Mouse (Mus musculus): Measurements from ENCODE around the gene Slc43a1. TPM values are rescaled to one million over a fixed set of nuclear protein-coding genes. Genes with fewer than 3 reads are reported as not detected.

Slc43a1 gene
- total RNA-seq, 2 experiments from 2014 or later = 487 to 794 TPM

DNA sequence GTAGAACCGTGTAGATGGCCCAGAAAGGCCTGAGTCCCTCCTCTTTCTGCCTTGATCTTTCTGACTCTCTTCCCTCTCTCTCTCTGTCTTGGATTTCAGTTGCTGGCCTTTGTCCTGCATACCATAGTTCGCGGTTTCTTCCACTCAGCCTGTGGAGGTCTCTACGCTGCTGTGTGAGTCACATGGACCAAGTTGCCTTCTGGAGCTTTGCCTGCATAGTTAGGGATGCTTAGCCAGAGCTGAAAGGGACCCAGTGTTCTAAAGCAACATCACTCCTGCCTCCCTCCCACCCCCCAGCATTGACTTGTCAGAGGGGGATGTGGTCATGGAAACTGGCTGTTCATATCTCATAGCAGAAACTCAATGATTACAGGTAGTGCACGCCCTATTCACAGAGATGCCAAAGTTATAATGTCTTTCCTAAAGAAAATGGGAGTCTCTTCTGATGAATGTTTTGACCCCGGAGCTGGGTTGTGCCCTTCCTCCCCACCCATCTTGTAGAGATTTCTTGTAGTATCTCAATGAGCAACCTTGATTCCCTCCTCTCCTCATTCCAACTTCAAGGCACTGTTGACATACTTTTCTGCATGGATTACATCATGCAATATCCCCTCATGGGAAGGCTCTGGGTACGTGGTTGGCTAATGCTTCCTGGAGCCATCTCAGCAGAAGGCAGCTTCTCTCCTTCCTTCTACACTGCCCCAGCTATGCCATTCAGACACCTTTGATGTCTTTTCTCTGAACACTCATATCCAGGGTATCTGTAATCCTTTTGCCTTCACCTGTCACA is 21.5 kb downstream of the Slc43a1 start:
- ATAC-seq (replicated peaks; ENCODE audit: low FRiP score, poor library complexity, severe bottlenecking) = no peak

DNA sequence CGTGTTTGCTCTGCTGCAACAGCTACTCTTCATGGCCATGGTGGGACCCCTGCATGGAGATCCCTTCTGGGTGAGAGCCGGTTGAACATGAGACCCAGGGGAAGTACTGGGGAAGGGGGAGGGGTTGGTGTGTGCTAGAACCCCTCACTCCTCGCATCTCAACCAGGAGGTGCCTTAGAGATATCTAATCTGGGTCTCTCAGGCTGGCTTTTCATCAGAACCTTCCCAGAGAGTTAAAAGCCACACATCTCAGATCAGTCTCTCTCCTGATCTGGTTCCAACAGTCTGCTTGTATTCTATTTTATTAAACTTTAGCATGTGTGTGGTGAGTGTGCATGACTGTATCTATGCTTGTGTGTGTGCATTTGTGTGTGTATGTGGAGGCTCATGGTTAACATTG is 22.8 kb downstream of the Slc43a1 start:
- no peak for ATAC-seq (replicated peaks; ENCODE audit: low FRiP score, poor library complexity, severe bottlenecking)

DNA sequence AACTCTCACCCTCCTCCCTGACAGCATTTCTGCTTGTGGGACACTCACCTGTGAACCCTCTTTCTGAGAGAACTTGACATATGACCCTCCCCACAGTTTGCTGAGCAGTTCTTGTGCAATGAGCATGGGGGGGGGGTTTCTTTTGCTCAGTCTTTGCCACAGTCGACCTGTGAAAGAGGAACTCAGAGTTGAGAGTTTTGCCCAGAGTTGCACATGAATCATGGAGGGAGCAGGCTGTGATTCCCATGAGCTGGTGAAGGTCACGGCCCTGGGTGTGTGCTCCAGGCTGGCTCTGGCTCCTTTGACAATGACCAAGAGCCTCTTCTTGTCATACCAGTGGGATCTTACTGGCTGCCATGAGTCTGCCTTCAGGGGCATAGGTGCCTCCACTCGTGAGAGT is 23.6 kb downstream of the Slc43a1 start:
- ATAC-seq (replicated peaks; ENCODE audit: low FRiP score, poor library complexity, severe bottlenecking) = no peak

DNA sequence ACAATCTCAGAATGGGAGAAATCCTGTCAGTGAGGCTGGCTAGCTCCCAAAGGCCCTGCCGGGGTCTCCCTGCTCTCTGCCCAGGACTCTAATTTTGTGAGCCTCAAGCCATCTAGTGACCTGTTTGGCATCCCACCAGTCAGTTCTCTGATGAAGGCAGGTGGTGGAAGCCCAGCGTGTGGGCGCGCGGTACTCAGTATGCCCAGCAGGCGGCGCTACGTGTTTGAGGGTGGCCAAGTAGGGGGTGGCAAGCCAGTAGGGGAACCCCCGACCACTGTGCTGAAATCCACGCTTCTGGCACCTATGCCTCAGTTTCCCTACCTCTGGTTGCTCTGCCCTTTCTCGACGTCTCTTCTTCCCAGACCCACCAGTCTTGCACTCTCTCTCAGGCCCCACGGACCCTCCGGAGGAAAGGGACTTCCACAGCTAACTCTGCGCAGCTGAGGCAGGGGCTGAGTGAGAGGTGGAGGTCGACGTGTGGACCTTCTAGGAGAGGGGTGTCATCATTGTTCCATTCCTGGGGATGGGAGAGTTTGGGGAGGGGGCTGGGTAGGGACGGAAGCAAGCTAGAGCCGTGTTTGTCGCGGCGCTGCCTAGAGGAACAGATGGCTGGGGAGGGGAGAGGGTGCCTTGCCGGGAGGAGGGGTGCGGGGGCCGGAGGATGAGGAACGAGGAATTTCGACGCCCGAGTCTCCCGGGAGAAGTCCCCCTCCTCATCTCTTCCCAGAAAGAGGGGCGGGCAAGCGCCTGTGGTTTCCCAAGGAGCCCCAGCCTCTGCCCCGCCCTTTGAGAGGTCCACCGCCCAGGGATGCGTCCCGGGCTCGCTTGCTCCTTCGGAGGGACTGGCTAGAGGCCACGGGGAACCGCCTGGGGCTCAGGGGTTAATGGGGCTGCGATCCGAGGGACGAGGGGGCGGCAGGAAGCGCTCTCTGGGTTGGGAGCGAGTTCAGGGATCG is 27.2 kb downstream of the Slc43a1 start:
- ATAC-seq (replicated peaks; ENCODE audit: low FRiP score, poor library complexity, severe bottlenecking) = peak; percentile 23; the same call in 1 of the 2 replicates

DNA sequence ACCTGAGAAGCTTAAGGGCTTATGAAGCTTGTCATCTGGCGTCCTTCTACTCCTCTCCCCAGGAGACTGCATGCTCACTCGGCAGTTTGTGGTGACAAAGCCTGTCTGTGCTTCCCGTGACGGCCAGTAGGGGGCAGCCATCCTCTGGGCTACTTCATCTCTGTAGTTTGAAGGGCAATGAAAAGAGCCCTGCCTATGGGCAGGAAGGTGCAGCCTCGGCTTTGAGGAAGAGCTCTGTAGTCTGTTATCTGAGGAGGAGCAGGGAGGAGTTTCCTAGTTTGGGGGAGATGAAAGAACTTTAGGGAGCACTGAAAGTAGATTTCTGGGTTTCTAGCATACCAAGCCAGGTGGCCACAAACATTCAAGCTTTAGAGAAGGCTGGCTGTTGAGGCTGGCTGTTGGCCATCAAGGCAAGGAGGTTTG is 29.9 kb downstream of the Slc43a1 start:
- peak; percentile 62 for ATAC-seq (replicated peaks; ENCODE audit: low FRiP score, poor library complexity, severe bottlenecking)

DNA sequence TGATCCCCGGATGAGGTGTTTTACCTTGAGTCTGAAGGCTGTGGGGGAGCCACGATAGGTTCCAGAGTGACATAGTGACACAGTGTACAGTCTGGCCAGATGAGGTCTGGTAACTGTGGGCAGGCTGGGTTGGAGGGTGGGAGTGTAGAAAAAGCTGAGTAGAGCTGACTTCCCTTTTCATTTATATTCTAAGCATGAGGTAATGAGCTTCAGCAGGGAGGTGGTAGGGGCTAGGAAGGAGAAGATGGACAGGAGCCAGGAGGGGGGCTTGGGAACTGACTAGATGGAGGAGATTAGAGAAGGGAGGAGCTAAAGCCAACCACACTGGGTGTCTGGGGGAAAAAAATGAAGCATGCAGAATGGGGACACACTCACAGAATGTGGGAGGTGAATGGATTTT is 30.3 kb downstream of the Slc43a1 start:
- no peak for ATAC-seq (replicated peaks; ENCODE audit: low FRiP score, poor library complexity, severe bottlenecking)

DNA sequence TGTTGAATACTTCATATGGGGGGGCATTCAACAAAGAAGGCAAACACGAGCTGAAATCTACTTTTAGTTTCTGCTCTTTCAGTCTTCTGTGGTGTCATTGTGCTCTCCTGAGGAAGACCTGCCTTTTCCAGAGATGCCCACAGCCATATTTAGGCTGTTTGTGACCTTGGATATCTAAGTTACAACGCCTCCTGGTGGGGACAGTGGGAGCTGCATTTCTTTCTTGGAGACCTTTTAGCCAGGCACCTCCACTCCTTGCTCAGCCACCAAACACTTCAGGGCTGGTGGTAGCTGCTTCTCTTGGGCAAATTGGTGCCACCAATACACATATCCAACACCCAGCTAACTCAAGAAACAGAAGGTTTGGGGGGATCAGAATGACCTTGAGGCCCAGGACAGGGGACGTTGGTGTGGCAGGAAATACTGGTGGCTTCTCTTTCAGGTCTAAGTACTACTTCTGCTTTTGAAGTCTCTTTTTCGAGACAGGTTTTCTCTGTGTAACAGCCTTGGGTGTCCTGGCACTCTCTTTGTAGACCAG is 32.0 kb downstream of the Slc43a1 start:
- ATAC-seq (replicated peaks; ENCODE audit: low FRiP score, poor library complexity, severe bottlenecking) = 0 out of 2 replicates have a peak, but pooled peaks have one; percentile 39

DNA sequence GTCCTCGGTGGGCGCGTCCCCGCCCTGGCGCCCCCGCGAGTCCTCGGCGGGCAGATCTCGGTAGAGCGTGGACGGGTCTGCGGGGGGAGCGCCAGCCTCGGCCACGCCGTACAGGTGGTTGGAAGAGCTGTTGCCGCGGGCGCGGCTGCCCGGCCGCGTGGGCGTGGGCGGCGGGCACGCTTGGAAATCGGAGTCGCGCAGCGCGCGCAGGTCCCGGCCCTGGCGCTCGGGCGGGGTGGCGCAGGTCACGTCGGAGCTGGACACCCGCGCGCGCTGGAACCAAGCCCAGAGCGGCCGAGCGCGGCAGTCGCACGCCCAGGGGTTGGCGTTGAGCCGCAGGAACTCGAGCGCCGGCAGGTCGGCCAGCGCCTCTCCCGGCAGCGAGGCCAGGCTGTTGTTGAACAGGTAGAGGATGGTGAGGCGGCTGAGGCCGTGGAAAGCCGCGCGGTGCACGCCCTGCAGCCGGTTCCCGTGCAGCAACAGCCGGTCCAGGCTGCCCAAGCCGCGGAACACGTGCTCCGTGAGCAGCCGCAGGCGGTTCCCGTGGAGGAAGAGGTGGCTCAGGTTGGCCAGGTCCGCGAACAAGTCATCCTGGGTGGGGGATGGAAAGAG is 33.6 kb downstream of the Slc43a1 start:
- ATAC-seq (replicated peaks; ENCODE audit: low FRiP score, poor library complexity, severe bottlenecking) = no peak

DNA sequence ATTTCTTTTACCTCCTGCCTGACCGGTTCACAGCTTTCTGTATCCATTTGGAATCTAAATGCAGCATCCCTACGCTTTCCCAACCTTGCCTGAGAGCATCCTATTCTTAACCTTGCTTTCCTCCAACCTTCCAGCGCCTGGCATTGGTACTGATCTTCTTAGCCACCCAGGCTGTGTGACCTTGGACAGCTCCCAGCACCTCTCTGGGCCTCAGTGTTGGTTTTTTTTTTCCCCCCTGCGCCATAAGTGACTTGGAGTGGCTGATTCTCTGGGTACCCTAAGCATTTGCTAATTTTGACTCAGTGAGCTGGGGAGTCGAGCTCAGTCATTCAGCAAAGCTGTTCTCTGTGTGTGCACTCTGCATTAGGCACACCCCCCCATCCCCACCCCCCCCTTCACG is 37.2 kb downstream of the Slc43a1 start:
- ATAC-seq (replicated peaks; ENCODE audit: low FRiP score, poor library complexity, severe bottlenecking) = no peak

DNA sequence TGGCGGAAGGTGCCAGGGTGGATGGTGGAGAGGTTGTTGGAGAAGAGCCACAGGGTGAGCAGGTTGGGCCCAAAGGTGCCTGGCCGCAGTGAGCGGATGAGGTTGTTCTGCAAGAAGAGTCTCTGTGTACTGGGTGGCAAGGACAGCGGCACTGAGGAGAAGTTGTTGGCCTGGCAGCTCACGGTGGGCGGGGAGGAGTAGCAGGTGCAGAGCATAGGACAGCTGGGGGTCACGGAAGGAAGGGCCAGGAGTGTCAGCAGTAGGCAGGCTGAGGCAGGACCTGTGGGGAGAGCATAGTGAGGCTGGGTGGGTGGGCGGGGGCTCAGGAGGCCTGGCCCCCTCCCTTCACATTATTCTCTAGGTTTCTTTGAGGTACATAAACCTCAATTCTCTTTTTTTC is 41.9 kb downstream of the Slc43a1 start:
- ATAC-seq (replicated peaks; ENCODE audit: low FRiP score, poor library complexity, severe bottlenecking) = no peak

DNA sequence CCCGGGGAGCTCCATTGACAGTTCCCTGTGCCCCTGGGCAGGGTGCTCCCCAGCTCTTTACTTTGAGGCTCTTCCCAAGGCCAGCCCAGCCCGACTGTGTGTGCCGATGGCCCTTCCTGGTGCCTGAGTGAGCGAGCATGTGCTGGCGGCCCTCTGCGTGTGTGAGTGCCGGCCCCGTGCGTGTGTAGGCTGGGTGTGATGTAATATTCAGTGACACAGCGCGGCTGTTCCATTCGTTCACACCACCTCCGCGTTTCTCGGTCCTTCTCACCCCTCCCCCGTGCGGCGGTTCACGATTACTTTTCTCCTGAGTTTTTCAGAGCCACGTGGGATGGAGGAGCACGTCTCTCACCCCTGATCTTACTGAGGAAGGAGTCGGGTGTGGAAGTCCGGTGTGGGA is 44.0 kb downstream of the Slc43a1 start:
- no peak for ATAC-seq (replicated peaks; ENCODE audit: low FRiP score, poor library complexity, severe bottlenecking)

DNA sequence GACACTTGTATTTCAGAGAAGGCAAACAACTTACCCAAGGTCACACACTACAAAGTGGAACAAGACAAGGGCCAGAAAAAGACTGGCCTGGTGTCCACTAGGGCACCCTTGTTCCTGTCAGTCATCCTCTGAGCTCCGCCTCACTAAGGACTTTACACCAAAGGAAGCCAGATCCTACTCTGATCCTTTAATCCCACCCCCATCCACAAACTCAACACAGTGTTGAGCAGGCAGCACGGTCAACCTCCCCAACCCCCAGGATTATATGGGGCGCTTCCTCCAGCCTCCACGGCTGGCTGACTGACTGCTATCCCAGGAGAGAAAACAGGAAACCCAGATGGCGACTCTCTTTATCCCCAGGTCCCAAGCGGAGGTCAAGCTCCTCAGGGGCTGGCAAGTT is 44.4 kb downstream of the Slc43a1 start:
- ATAC-seq (replicated peaks; ENCODE audit: low FRiP score, poor library complexity, severe bottlenecking) = no peak

DNA sequence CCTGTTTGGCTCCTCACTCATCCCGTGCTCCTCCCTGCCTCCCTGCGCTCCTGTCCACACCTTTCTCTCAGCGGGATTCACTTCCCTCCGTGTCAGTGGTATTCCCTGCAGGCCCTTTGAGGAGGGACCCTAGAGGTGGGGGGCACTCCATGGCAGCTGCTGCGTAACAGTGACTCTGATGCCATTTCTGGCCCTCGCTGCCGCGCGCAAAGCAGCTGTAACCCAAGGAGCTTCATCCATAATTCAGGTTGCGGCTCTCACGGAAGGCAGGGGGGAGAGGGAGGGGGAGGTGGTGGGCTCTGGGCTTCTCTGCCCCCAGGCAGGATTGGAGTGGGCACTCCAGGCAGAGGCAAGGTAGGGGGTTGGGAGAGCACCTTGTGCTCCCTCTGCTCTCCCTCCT is 44.9 kb downstream of the Slc43a1 start:
- no peak for ATAC-seq (replicated peaks; ENCODE audit: low FRiP score, poor library complexity, severe bottlenecking)

DNA sequence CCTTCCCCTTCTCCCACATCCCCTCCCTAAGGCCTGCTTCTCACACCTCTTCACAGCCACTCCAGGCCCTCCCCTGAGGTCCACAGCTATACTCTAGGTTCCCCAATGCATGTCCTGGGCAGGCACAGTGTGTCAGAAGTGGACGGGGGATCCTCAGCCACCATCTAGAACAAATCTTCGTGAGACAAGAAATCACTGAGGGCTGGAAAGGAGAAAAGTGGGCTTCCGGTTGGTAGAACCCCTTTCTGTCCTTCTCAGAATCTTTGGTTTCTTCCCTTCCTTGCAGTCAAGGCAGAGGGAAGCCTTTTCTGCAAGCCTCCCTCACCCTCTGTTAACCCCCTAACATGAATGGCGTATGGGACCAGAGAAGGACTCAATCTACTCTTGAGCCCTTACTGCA is 45.3 kb downstream of the Slc43a1 start:
- ATAC-seq (replicated peaks; ENCODE audit: low FRiP score, poor library complexity, severe bottlenecking) = no peak

DNA sequence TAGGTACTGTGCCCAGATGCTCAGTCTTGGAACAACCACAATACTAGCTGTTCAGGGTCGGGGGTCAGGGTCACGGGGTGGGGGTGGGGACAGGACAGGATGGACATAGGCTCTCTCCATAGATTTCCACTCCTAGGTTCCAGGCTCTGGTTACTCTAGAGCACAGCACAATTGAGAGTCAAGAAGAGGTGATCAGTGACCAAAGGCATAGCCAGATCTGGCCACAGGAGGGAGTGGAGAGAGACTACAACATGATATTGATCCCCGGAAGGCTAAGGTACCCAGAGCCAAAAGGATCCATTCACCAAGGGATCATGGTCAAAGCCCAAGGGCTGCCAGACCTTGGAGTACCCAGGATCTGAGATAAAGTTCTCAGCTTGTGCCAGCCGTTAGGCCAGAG is 46.0 kb downstream of the Slc43a1 start:
- no peak for ATAC-seq (replicated peaks; ENCODE audit: low FRiP score, poor library complexity, severe bottlenecking)

DNA sequence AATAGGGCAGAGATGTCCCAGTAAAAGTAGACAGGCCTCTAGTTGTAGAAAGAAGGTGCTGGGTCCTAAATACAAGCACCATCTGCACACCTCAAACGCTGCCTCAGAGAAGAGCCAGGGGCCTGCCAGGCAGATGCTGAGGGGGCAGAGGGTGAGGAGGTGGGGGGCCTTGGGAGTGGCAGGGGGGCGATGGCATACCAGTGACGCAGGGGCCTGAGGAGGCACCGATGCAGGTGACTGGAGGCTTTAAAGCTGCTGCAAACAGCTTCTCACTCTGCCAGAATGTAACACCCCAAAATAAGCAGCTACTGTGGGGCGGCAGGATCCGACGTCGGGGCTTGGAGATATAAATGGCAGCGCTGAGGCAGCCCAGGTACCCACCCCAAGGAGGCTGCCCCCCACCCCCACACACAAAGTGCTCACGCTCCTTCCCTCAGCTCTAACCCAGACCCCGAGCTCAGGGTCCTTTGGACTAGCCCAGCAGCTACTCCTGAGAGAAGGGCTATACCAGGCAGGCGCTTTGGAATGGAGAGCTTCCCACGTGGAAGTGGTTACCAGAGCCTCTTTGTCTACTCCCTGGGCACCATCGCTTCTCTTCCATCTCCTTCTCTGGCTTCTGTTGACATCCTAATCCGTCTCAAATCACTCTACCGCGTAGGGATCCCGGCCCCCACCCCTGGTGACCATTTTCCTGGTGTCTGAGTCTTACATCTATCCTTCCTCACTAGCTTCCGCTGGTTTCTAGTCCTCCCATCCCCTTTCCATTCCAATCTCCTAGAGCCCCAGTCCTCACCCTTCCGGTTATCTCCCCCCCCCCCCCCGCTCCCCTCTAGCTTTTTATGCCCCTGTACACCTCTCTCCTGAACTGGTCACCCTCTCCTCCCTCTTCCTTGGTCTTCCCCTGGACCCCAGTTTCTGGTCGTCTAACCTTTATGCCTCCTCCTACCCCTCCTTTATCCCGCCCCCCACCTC is 46.7 kb downstream of the Slc43a1 start:
- no peak for ATAC-seq (replicated peaks; ENCODE audit: low FRiP score, poor library complexity, severe bottlenecking)

DNA sequence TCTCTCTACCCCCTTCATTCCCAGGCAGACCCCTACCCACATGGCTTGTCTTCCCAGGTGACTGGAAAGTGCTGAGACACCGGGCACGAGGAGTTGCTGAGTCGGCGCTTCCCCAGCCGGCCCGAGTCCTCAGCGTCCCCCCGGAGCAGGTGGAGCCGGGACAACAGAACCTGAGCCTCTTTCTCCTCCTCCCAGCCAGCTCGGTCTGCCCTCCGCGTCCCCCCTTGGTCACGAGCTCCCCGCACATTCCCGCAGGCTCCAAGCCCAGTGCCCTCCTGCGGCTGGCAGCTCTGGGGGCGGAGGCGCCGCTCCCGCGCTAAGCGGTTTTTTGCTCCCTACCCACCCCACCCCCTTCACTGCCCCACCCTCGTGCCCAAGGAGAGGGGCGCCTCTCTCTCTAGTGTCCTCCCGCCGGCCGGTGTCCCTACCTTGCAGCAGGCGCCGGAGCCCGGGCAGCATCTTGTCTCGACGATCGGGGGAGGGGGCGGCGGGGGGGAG is 47.6 kb downstream of the Slc43a1 start, which contains the start of gene Rtn4rl2:
Gene Rtn4rl2 (minus strand): TSS at position 477 of the 498 bp plus-strand sequence.
- no peak for ATAC-seq (replicated peaks; ENCODE audit: low FRiP score, poor library complexity, severe bottlenecking)

DNA sequence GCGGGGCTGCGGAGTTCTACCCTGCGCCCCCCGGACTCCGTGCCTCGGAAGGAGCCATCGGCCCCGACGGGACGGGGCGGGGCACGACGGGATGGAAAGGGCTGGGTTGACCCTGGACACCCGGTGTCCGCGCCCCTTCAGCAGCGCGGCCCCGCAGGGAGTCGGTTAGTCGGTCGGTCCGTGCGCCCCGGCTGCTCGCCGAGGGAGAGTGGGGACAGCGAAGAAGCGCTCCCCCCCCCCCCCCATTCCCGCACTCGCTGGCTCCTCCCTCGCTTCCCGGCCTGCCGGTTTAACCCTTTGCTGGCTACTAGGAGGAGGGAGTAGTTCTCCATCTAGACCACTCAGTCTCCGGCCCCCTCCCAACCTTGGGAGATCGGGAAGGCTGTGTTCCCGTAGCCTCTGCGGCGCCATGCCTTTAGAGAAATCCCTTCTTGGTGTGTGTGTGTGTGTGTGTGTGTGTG is 48.2 kb downstream of the Slc43a1 start:
- ATAC-seq (replicated peaks; ENCODE audit: low FRiP score, poor library complexity, severe bottlenecking) = no peak
